Mouse (Mus musculus): Measurements from ENCODE around the gene Nap1l3. TPM values are rescaled to one million over a fixed set of nuclear protein-coding genes. Genes with fewer than 3 reads are reported as not detected.

The Nap1l3 gene
- polyA plus RNA-seq (2015; fragmentation: Nextera tagmentation; extraction: Ambion mirVana), result 4.3 and 4.5 TPM in 2 replicates

DNA sequence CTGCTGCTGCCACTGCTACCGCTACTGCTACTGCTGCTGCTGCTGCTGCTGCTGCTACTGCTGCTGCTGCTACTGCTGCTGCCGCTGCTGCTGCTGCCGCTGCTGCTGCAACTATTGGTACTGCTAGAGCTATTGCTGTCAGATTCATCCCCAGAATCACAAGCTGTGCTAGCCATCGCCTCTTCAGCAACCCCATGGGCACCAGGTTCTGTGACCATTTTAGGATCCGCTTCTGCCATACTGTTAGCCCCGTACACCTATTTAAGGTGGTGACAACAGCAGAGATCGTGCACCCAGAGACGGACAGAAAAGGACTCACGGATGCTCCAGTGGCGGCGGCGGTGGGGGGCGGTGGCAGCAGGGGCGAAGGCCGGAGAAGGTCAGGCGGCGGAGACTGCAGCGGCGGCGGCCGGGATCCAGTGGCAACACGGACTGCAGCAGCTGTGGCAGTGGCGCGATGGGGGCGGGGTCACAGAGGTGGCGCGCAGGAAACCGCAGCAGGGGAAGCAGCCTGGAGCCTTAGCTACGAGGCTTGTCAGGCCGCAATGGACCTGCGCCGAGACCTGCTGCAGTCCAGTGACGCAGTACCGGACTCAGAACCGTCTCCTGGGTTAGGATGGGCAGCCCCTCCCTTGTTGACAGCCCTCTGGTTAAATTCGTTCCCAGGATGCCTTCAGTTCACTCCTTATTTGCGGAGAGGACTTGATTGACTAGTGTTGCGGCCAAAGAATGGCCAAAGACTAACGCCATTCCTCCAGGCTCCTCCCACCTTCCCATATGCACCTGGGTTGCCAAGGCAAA is at the start of gene Nap1l3:
Gene Nap1l3, minus strand, starts transcription at position 621 of the 801 bp plus-strand sequence.
- H3K9me3 ChIP-seq (replicated peaks; ENCODE audit: control insufficient read depth, low read length), result no peaks in the 10 kb centered on the region
- peak within 1 kb of the TSS; percentile 57 for H3K4me3 ChIP-seq (replicated peaks; ENCODE audit: low read length)
- H3K36me3 ChIP-seq (ENCODE audit: control insufficient read depth, insufficient read depth, low read length), result no peaks in the 10 kb centered on the region
- peak; percentile 94 for ATAC-seq (ENCODE audit: insufficient read depth, low FRiP score)
- H3K27ac ChIP-seq (ENCODE audit: low read length), result no peak within 1 kb of the TSS
- H3K27me3 ChIP-seq (ENCODE audit: control insufficient read depth, insufficient read depth, low read length), result no peaks in the 10 kb centered on the region
- peak within 1 kb of the TSS; percentile 57 for H3K4me2 ChIP-seq (ENCODE audit: low read depth, low read length)
- H3K4me1 ChIP-seq (ENCODE audit: control insufficient read depth, insufficient read depth, low read length), result no peaks in the 10 kb centered on the region
- WGBS, result 8% methylated on average over 38 of the region's 39 CpGs
- H3K9ac ChIP-seq (ENCODE audit: low read length), result peak within 1 kb of the TSS; percentile 66

DNA sequence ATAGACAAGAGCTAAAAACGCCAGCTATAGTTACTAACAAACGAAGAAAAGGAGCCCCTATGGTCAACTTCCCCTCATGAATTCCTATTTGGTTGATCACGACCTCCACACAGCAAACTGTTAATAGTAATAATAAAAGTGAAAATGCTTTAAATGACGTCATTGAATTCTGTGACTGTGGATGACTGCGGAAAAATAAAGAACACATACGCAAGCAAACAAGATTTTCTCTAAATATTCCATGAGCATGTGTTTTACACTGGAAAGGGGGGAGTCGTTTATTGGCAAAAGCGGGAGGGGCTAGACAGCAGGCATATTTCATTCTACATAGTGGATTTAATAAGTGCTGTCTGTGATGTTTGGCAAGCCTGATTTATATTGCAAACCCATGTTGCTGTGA is 451 bp upstream of the Nap1l3 start:
- no peak for ATAC-seq (ENCODE audit: insufficient read depth, low FRiP score)
- H3K4me1 ChIP-seq (ENCODE audit: control insufficient read depth, insufficient read depth, low read length), result no peaks in the 10 kb centered on the region
- WGBS, result 18% methylated on average over 8 of the region's 8 CpGs
- H3K4me2 ChIP-seq (ENCODE audit: low read depth, low read length), result peak overlapping the region; percentile 57
- peak overlapping the region; percentile 57 for H3K4me3 ChIP-seq (replicated peaks; ENCODE audit: low read length)
- H3K9ac ChIP-seq (ENCODE audit: low read length), result no peak overlapping the region
- H3K27ac ChIP-seq (ENCODE audit: low read length), result no peak overlapping the region
- no peaks in the 10 kb centered on the region for H3K9me3 ChIP-seq (replicated peaks; ENCODE audit: control insufficient read depth, low read length)
- no peaks in the 10 kb centered on the region for H3K36me3 ChIP-seq (ENCODE audit: control insufficient read depth, insufficient read depth, low read length)
- H3K27me3 ChIP-seq (ENCODE audit: control insufficient read depth, insufficient read depth, low read length), result no peaks in the 10 kb centered on the region
